Mouse (Mus musculus) liver, postnatal 0 days (tissue): ENCODE data around the gene Irf2bp2. TPM values are rescaled to one million over a fixed set of nuclear protein-coding genes. Genes with fewer than 3 reads are reported as not detected.

Experiments used
- ATAC-seq: fragments of 200-750 bp; cut with Nextera tagmentation; 2 replicates; pipeline ENCODE4 v1.8.0; 2017; ENCODE audit warnings: mild to moderate bottlenecking, moderate library complexity
- DNase-seq: peaks from one replicate; pipeline ENCODE4 v3.0.0-alpha.2; 2016
- H3K27ac ChIP-seq: fragments of 300-500 bp; sonication (generic); 2 replicates; pipeline ENCODE4 v1.5.1; 2014; ENCODE audit warnings: antibody characterized with exemption, moderate library complexity, mild to moderate bottlenecking, low read depth
- H3K27me3 ChIP-seq: fragments of 300-500 bp; sonication (generic); 2 replicates; pipeline ENCODE4 v1.6.1; 2014; ENCODE audit warnings: low read length, control low read depth, mixed read lengths; ENCODE audit not compliant: insufficient read depth
- H3K36me3 ChIP-seq: fragments of 300-500 bp; sonication (generic); replicated peaks from 2 replicates; pipeline ENCODE4 v1.6.1; 2014; ENCODE audit warnings: mild to moderate bottlenecking, control low read depth, low read length, moderate library complexity, mixed read lengths; ENCODE audit not compliant: insufficient read depth
- H3K4me1 ChIP-seq: fragments of 300-500 bp; sonication (generic); 2 replicates; pipeline ENCODE4 v1.6.1; 2014; ENCODE audit warnings: antibody characterized with exemption, mild to moderate bottlenecking, control low read depth; ENCODE audit not compliant: insufficient read depth
- H3K4me2 ChIP-seq: fragments of 300-500 bp; sonication (generic); 2 replicates; pipeline ENCODE4 v1.6.1; 2014; ENCODE audit warnings: low read depth, mild to moderate bottlenecking, low read length, moderate library complexity, mixed read lengths
- H3K4me3 ChIP-seq: fragments of 300-500 bp; sonication (generic); 2 replicates; pipeline ENCODE4 v1.5.1; 2014; ENCODE audit warnings: low read depth, low read length
- H3K9ac ChIP-seq: fragments of 300-500 bp; sonication (generic); replicated peaks from 2 replicates; pipeline ENCODE4 v1.6.1; 2014; ENCODE audit warnings: mild to moderate bottlenecking, moderate library complexity
- H3K9me3 ChIP-seq: fragments of 300-500 bp; sonication (generic); 2 replicates; pipeline ENCODE4 v1.6.1; 2016; ENCODE audit warnings: mild to moderate bottlenecking, control low read depth, low read length, mixed read lengths
- CTCF ChIP-seq: sonication (generic); IDR thresholded peaks from 2 replicates; pipeline ENCODE4 v1.5.1; 2016; ENCODE audit warnings: antibody characterized with exemption, low read depth
- EP300 ChIP-seq: IDR thresholded peaks from 2 replicates; pipeline ENCODE4 v1.6.1; 2016; ENCODE audit warnings: antibody characterized with exemption, low read depth, mild to moderate bottlenecking
- WGBS: fragments of 180-500 bp; shearing (Covaris S2); extraction: QIAGEN DNeasy Blood & Tissue Kit; methylation state at CpG from one replicate; pipeline ENCODE4 v1.1.7; 2014; ENCODE audit not compliant: insufficient replicate concordance; 5-methylcytosine and 5-hydroxymethylcytosine counted together
- polyA plus RNA-seq: library from polyadenylated mRNA; unstranded; fragments of >200 nt; fragmentation: Nextera tagmentation; extraction: Ambion mirVana; gene quantifications from 2 replicates; pipeline ENCODE4 v1.2.1, GENCODE M21; 2015

Irf2bp2 gene
- polyA plus RNA-seq = 5.0 and 6.2 TPM in 2 replicates

DNA sequence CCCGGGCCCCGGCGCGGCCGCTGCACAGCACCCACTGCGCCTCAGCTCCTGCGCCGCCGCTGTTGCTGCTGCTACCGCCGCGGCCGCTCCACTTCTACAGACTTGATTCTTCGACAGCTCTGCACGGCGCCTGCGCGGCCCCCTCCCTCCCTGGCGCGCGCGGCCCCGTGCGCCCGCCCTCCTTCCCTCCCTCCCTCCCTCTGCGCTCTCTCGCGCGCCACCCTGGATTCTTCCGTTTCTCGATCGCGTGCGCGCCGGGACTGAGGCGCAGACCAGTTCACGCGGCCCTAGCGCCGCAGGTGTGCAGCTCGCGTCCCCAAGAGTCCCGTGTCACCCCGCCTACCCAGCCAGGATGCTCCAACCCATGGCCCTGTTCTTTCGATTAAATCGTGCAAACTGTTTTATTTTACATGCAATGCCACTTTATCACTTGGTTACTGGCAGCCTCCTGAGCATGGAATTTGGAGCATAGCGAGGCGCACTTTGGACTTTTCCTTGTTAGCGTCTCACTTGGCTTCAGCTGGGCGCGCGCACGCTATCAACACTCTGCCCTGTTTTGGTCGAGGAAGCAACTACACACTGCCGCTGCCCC lies at the start of gene Irf2bp2:
Irf2bp2 (minus strand) TSS at position 98 of the 592 bp plus-strand sequence.
- peak within 1 kb of the TSS; percentile 98 for H3K27ac ChIP-seq
- H3K27me3 ChIP-seq = no peaks in the 10 kb centered on the region
- peaks cover 39% of the 10 kb centered on the region for H3K4me1 ChIP-seq
- no peaks in the 10 kb centered on the region for H3K9me3 ChIP-seq
- H3K36me3 ChIP-seq = peaks cover 13% of the 10 kb centered on the region
- peak within 1 kb of the TSS; percentile 99 for H3K4me3 ChIP-seq
- H3K9ac ChIP-seq = peak within 1 kb of the TSS; percentile 99
- WGBS = under 1% methylated on average over 41 of the region's 56 CpGs
- ATAC-seq = peak; percentile 69
- DNase-seq = peak; percentile 92
- TF ChIP-seq CTCF (no peak), EP300 (0 out of 2 replicates have a peak, but pooled peaks have one; percentile 1)
- H3K4me2 ChIP-seq = peak within 1 kb of the TSS; percentile 78

DNA sequence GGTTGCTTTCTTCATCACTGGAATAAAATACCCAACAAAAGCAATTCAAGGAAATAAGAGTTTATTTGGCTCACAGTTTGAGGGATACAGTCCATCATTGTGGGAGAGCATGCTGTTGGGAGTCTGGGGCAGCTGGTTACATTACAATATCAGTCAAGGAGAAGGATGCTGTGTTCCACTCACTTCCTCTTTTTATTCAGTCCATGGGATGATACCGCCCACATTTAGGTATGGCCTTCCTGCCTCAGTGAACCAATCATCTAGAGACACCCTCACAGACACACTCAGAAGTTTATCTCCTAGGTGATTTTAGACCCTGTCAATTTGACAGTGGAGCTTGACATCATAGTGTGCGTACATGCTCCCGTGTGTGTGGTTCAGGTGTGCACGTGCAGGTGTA lies 48.9 kb upstream of the Irf2bp2 start:
- Histone ChIP-seq H3K4me2 (no peak overlapping the region), H3K4me1 (peaks cover 3% of the 10 kb centered on the region; the same call in 1 of the 2 replicates), H3K4me3 (no peak overlapping the region), H3K36me3 (no peaks in the 10 kb centered on the region), H3K9me3 (0 out of 2 replicates have a peak, but pooled peaks cover 8% of the 10 kb centered on the region), H3K27me3 (no peaks in the 10 kb centered on the region), H3K9ac (no peak overlapping the region), H3K27ac (no peak overlapping the region)
- ATAC-seq = no peak
- 82% methylated on average over 4 of the region's 4 CpGs for WGBS
- TF ChIP-seq EP300 (no peak), CTCF (no peak)
- DNase-seq = no peak

GRCm38 (mm10) chr8:126641568-126642295 lies 47.9 kb upstream of the Irf2bp2 start:
- no peak for TF ChIP-seq CTCF
- TF ChIP-seq EP300 = no peak
- H3K27me3 ChIP-seq = no peaks in the 10 kb centered on the region
- no peak overlapping the region for H3K4me3 ChIP-seq
- no peak overlapping the region for H3K4me2 ChIP-seq
- H3K27ac ChIP-seq = no peak overlapping the region
- H3K4me1 ChIP-seq = no peaks in the 10 kb centered on the region
- no peak overlapping the region for H3K9ac ChIP-seq
- ATAC-seq (no peak), DNase-seq (no peak)
- 0 out of 2 replicates have a peak, but pooled peaks cover 8% of the 10 kb centered on the region for H3K9me3 ChIP-seq
- H3K36me3 ChIP-seq = no peaks in the 10 kb centered on the region
- WGBS = 70% methylated on average over 3 of the region's 3 CpGs

GRCm38 (mm10) chr8:126639161-126639560 lies 45.4 kb upstream of the Irf2bp2 start:
- TF ChIP-seq EP300 (no peak), CTCF (no peak)
- Histone ChIP-seq H3K9me3 (0 out of 2 replicates have a peak, but pooled peaks cover 8% of the 10 kb centered on the region), H3K27me3 (no peaks in the 10 kb centered on the region), H3K4me2 (no peak overlapping the region), H3K36me3 (no peaks in the 10 kb centered on the region), H3K9ac (no peak overlapping the region), H3K27ac (no peak overlapping the region), H3K4me1 (no peaks in the 10 kb centered on the region), H3K4me3 (no peak overlapping the region)
- no peak for ATAC-seq
- DNase-seq = no peak
- 77% methylated on average over 3 of the region's 3 CpGs for WGBS

GRCm38 (mm10) chr8:126638027-126638426 lies 44.2 kb upstream of the Irf2bp2 start:
- DNase-seq (no peak), ATAC-seq (no peak)
- Histone ChIP-seq H3K4me1 (no peaks in the 10 kb centered on the region), H3K36me3 (no peaks in the 10 kb centered on the region), H3K4me3 (no peak overlapping the region), H3K9ac (no peak overlapping the region), H3K27me3 (no peaks in the 10 kb centered on the region), H3K4me2 (no peak overlapping the region), H3K27ac (no peak overlapping the region), H3K9me3 (0 out of 2 replicates have a peak, but pooled peaks cover 8% of the 10 kb centered on the region)
- WGBS = 65% methylated on average over 8 of the region's 8 CpGs
- TF ChIP-seq CTCF (no peak), EP300 (no peak)

GRCm38 (mm10) chr8:126634541-126635048 lies 40.8 kb upstream of the Irf2bp2 start:
- peaks cover 8% of the 10 kb centered on the region for H3K9me3 ChIP-seq
- no peaks in the 10 kb centered on the region for H3K4me1 ChIP-seq
- no peak overlapping the region for H3K4me2 ChIP-seq
- H3K4me3 ChIP-seq = no peak overlapping the region
- DNase-seq = no peak
- H3K9ac ChIP-seq = no peak overlapping the region
- no peaks in the 10 kb centered on the region for H3K27me3 ChIP-seq
- TF ChIP-seq CTCF = no peak
- no peak for TF ChIP-seq EP300
- H3K27ac ChIP-seq = no peak overlapping the region
- WGBS = 69% methylated on average over 6 of the region's 6 CpGs
- no peak for ATAC-seq
- H3K36me3 ChIP-seq = no peaks in the 10 kb centered on the region
